Mouse (Mus musculus) ES-E14 (cell line): ENCODE measurements around the gene Tram2.

Source experiments
- CHD2 ChIP-seq: IDR thresholded peaks from 2 replicates; pipeline ENCODE4 v1.6.1; 2014; ENCODE audit warnings: mild to moderate bottlenecking, low read depth, low read length, inconsistent platforms
- ZNF384 ChIP-seq: IDR thresholded peaks from 2 replicates; pipeline ENCODE4 v1.6.1; 2012; ENCODE audit warnings: low read depth, low read length, inconsistent platforms

DNA sequence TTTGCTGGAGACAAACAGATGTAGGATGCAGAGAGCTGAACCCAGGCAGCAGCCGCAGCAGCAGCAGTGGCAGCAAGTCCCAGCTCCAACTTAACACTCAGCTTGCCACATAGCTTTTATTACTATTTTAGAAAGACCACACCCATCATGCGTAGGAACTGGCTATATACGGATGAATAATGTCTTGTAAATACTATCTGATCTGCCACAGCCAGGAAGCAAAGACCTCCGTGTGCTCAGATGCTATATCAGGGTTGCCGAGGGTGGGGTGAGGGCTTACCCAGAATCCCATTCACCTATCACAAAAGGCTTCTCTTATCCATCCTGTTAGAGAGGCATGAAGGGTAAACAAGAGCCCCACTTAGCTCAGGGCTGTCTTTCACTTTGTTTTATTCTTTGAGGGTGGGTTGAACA, 26.9 kb downstream of the Tram2 start:
- TF ChIP-seq ZNF384 (no peak), CHD2 (no peak)
